ENCODE assay signal across 19 mouse cellular contexts in genomic region chr10:83624065-83624464, GRCm38 (mm10). TPM values are rescaled to one million over a fixed set of nuclear protein-coding genes. Genes with fewer than 3 reads are reported as not detected.
DNase-seq lines count a peak whose midpoint lies in the region; ATAC-seq and TF ChIP-seq lines count a peak whose summit lies in the region.
"Had no signal": no experiment of that assay in that cellular context is flagged by ENCODE, and none has a peak within 500 bp of the region (broad histone marks: within the 10 kb centered on the region; RNA-seq: fewer than 3 reads in every experiment).

No protein-coding gene starts in this region.

- peak; percentile 12 for DNase-seq in gastrocnemius, adult 2 months
- DNase-seq in gastrocnemius, postnatal 14 days = no peak
- DNase-seq in lung, postnatal 4 days = no peak
- peak; percentile 48 for DNase-seq in cerebellum, postnatal 14 days
- DNase-seq: adrenal gland, postnatal 25 days; embryo, embryonic 11 days; gastrocnemius, postnatal 10 days; heart, adult 2 months had no signal

- no peak overlapping the region for H3K9ac ChIP-seq in lung, embryonic 16.5 days (ENCODE audit: low read length)
- H3K9ac ChIP-seq in stomach, embryonic 15.5 days = no peak overlapping the region
- H3K9ac ChIP-seq: embryonic facial prominence, embryonic 15.5 days; hindbrain, embryonic 14.5 days had no signal

- no peaks in the 10 kb centered on the region; the same call in none of the 2 replicates for H3K4me1 ChIP-seq in lung, embryonic 16.5 days (replicated peaks; ENCODE audit: control insufficient read depth, insufficient read depth, low read length)
- H3K4me1 ChIP-seq in stomach, embryonic 15.5 days = no peaks in the 10 kb centered on the region
- H3K4me1 ChIP-seq: embryonic facial prominence, embryonic 15.5 days had no signal

- H3K4me3 ChIP-seq in gastrocnemius, adult 2 months = no peak overlapping the region
- H3K4me3 ChIP-seq in lung, embryonic 16.5 days (ENCODE audit: low read length) = no peak overlapping the region
- H3K4me3 ChIP-seq in stomach, embryonic 15.5 days (replicated peaks) = no peak overlapping the region
- H3K4me3 ChIP-seq: embryonic facial prominence, embryonic 15.5 days; erythroblast, embryonic 14.5 days; forebrain, embryonic 10.5 days; heart, adult 2 months; hindbrain, embryonic 10.5 days had no signal

- intact Hi-C loops in gastrocnemius, adult 2 months (cut with DNase I) = loop anchor here (5.0 kb wide), 1 partner anchor 153 kb away; no protein-coding TSS in a partner anchor
- intact Hi-C loops in gastrocnemius, postnatal 14 days (cut with DNase I; ENCODE audit: low total_unique reads) = no loop called here

- H3K9me3 ChIP-seq in lung, embryonic 16.5 days (ENCODE audit: control insufficient read depth, low read length) = no peaks in the 10 kb centered on the region
- H3K9me3 ChIP-seq in stomach, embryonic 15.5 days = no peaks in the 10 kb centered on the region
- H3K9me3 ChIP-seq: embryonic facial prominence, embryonic 15.5 days; forebrain, embryonic 10.5 days; hindbrain, embryonic 10.5 days had no signal

- TF ChIP-seq CTCF in gastrocnemius, adult 2 months (IDR thresholded peaks at IDR 0.05) = no peak

- 0 out of 2 replicates have a peak, but pooled peaks have one; percentile 50 for ATAC-seq in lung, embryonic 16.5 days (ENCODE audit: low read depth)
- ATAC-seq in stomach, embryonic 15.5 days (ENCODE audit: insufficient read depth, low FRiP score, low read depth) = peak; percentile 34
- no peak for ATAC-seq in megakaryocyte, adult 5-6 weeks (ENCODE audit: poor library complexity, severe bottlenecking)
- ATAC-seq in frontal cortex, adult (ENCODE audit: low TSS enrichment) = no peak
- ATAC-seq: forebrain, embryonic 14.5 days had no signal

- peaks cover 5% of the 10 kb centered on the region; the same call in 1 of the 2 replicates for H3K36me3 ChIP-seq in lung, embryonic 16.5 days (ENCODE audit: control insufficient read depth, insufficient read depth, low read length)
- H3K36me3 ChIP-seq in stomach, embryonic 15.5 days = peaks cover 16% of the 10 kb centered on the region

- 47% methylated on average over 8 of the region's 8 CpGs for WGBS in lung, embryonic 16.5 days
- 71% methylated on average over 8 of the region's 8 CpGs for WGBS in stomach, embryonic 15.5 days

- H3K27ac ChIP-seq in gastrocnemius, adult 2 months = no peak overlapping the region
- no peak overlapping the region for H3K27ac ChIP-seq in lung, embryonic 16.5 days (ENCODE audit: low read length)
- no peak overlapping the region for H3K27ac ChIP-seq in stomach, embryonic 15.5 days
- H3K27ac ChIP-seq: embryonic facial prominence, embryonic 15.5 days; forebrain, embryonic 10.5 days; heart, adult 2 months; hindbrain, embryonic 10.5 days; hindbrain, embryonic 14.5 days had no signal

- no peaks in the 10 kb centered on the region for H3K27me3 ChIP-seq in lung, embryonic 16.5 days (ENCODE audit: control insufficient read depth, insufficient read depth, low read depth, low read length)
- H3K27me3 ChIP-seq in stomach, embryonic 15.5 days (replicated peaks) = no peaks in the 10 kb centered on the region
- H3K27me3 ChIP-seq: embryonic facial prominence, embryonic 15.5 days had no signal

- H3K4me2 ChIP-seq in lung, embryonic 16.5 days (ENCODE audit: low read depth, low read length) = no peak overlapping the region
- H3K4me2 ChIP-seq in stomach, embryonic 15.5 days = no peak overlapping the region
- H3K4me2 ChIP-seq: embryonic facial prominence, embryonic 15.5 days; heart, embryonic 11.5 days; hindbrain, embryonic 14.5 days had no signal

RNA-seq across cellular contexts. Expression of gene Appl2, which starts 24.5 kb away (rescaled TPM):
- total RNA-seq in gastrocnemius, adult 2 months (2021) = 10 to 100 TPM; 19.3 to 21.0 TPM
- total RNA-seq in gastrocnemius, postnatal 14 days (2021) = 10 to 100 TPM; 14.2 to 15.8 TPM
- 53.8 and 55.6 TPM in 2 replicates for polyA plus RNA-seq in lung, embryonic 16.5 days (2015; fragmentation: Nextera tagmentation; extraction: Ambion mirVana)
- 61.4 and 70.1 TPM in 2 replicates for polyA plus RNA-seq in stomach, embryonic 15.5 days (2015; fragmentation: Nextera tagmentation; extraction: Ambion mirVana)
- total RNA-seq in megakaryocyte, adult 5-6 weeks (2015) = 11.7 and 13.7 TPM in 2 replicates
- total RNA-seq in megakaryocyte, adult 5-6 weeks (2017) = 27.1 and 28.1 TPM in 2 replicates

Comparison
In these comparisons a context has a peak if more than half of its experiments do, and no peak if none do; other contexts are left out.
1. DNase-seq: peak in gastrocnemius, adult 2 months (single experiment) and cerebellum, postnatal 14 days (2 of 2); none in gastrocnemius, postnatal 14 days (single experiment) and lung, postnatal 4 days (0 of 2).
2. ATAC-seq: peak in lung, embryonic 16.5 days (single experiment) and stomach, embryonic 15.5 days (single experiment); none in megakaryocyte, adult 5-6 weeks (single experiment) and frontal cortex, adult (single experiment).